Mouse (Mus musculus) bone marrow, adult 2 months (tissue): ENCODE results near the gene Serinc2.

Source experiments
- CTCF ChIP-seq: fragments of 200-500 bp; IDR thresholded peaks from 2 replicates; pipeline ENCODE4 v1.5.1; 2011; ENCODE audit warnings: low read length, control low read depth; ENCODE audit not compliant: control insufficient read depth, insufficient read depth
- POLR2A ChIP-seq: fragments of 200-500 bp; IDR thresholded peaks from 2 replicates; pipeline ENCODE4 v1.6.1; 2011; ENCODE audit warnings: low read depth, mild to moderate bottlenecking, control low read depth, low read length, borderline replicate concordance; ENCODE audit not compliant: control insufficient read depth

DNA sequence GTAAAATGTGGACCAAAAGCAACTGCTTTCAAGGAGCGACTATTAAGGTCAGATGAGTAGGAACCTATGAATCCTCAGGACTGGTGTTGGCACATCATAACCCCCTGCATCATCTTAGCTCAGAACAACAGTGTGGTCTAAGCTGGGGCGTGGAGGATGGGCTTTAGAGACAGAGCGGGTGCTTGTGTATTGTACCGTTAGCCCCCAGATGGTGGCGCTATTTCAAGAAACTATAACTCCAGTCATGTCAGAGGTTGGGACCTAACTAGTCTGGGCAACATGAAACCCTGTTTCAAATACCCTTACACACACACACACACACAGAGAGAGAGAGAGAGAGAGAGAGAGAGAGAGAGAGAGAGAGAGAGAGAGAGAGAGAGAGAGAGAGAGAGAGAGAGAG is 38.3 kb downstream of the Serinc2 start:
- TF ChIP-seq CTCF (peak; percentile 23; the same call in 1 of the 2 replicates), POLR2A (no peak)
